Mouse (Mus musculus) limb, embryonic 12.5 days (tissue): Measurements from ENCODE around the gene Trpc4ap. TPM values are rescaled to one million over a fixed set of nuclear protein-coding genes. Genes with fewer than 3 reads are reported as not detected.

Source experiments
- ATAC-seq: fragments of 200-750 bp; cut with Nextera tagmentation; 2 replicates; pipeline ENCODE4 v1.8.0; 2017; ENCODE audit warnings: low read depth, moderate TSS enrichment; ENCODE audit not compliant: insufficient number of reproducible peaks, insufficient read depth, low FRiP score, low TSS enrichment
- H3K27ac ChIP-seq: fragments of 300-500 bp; sonication (generic); 2 replicates; pipeline ENCODE4 v1.5.1; 2016; ENCODE audit warnings: mild to moderate bottlenecking, moderate library complexity
- H3K27me3 ChIP-seq: fragments of 300-500 bp; sonication (generic); 2 replicates; pipeline ENCODE4 v1.6.1; 2016; ENCODE audit warnings: mild to moderate bottlenecking, moderate library complexity
- H3K36me3 ChIP-seq: fragments of 300-500 bp; sonication (generic); 2 replicates; pipeline ENCODE4 v1.6.1; 2016; ENCODE audit warnings: mild to moderate bottlenecking, moderate library complexity
- H3K4me1 ChIP-seq: fragments of 300-500 bp; sonication (generic); replicated peaks from 2 replicates; pipeline ENCODE4 v1.6.1; 2016
- H3K4me2 ChIP-seq: fragments of 300-500 bp; sonication (generic); 2 replicates; pipeline ENCODE4 v1.6.1; 2016; ENCODE audit warnings: mild to moderate bottlenecking, moderate library complexity
- H3K4me3 ChIP-seq: fragments of 300-500 bp; sonication (generic); replicated peaks from 2 replicates; pipeline ENCODE4 v1.5.1; 2016; ENCODE audit warnings: mild to moderate bottlenecking
- H3K9ac ChIP-seq: fragments of 300-500 bp; sonication (generic); replicated peaks from 2 replicates; pipeline ENCODE4 v1.6.1; 2016; ENCODE audit warnings: mild to moderate bottlenecking, moderate library complexity
- H3K9me3 ChIP-seq: fragments of 300-500 bp; sonication (generic); 2 replicates; pipeline ENCODE4 v1.6.1; 2016; ENCODE audit warnings: mild to moderate bottlenecking, moderate library complexity
- WGBS: fragments of 180-500 bp; shearing (Covaris S2); methylation state at CpG from one replicate; pipeline ENCODE4 v1.1.7; 2016; 5-methylcytosine and 5-hydroxymethylcytosine counted together
- polyA plus RNA-seq: library from polyadenylated mRNA; unstranded; fragments of >200 nt; fragmentation: Nextera tagmentation; extraction: Ambion mirVana; gene quantifications from 2 replicates; pipeline ENCODE4 v1.2.1, GENCODE M21; 2016

The Trpc4ap gene
- polyA plus RNA-seq, 1 experiment from 2014 or later = 167 TPM

DNA sequence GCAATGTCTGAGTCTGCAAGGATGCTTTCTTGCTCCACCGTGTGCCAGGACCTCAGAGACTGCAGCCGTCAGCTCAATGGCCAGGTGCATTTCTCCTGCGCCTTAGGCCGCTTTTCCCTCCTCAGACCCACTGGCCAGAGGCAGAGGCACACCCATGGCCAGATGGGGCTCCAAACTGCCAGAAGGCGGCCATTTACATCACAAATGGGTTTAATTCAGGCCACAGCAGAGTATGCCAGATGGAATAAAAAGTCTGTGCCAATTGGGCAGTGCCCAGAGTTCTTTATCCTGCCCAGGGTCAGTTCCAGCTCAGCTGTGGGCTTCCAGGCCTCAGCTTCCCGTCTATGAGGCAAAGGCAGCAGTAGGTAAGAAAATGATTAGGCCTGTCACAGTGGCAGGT is 51.5 kb downstream of the Trpc4ap start:
- Histone ChIP-seq H3K9me3 (no peaks in the 10 kb centered on the region), H3K4me3 (no peak overlapping the region), H3K27me3 (no peaks in the 10 kb centered on the region), H3K4me1 (no peaks in the 10 kb centered on the region), H3K9ac (no peak overlapping the region), H3K27ac (no peak overlapping the region), H3K4me2 (no peak overlapping the region), H3K36me3 (peaks cover 98% of the 10 kb centered on the region)
- no peak for ATAC-seq
- WGBS = 91% methylated on average over 6 of the region's 6 CpGs

DNA sequence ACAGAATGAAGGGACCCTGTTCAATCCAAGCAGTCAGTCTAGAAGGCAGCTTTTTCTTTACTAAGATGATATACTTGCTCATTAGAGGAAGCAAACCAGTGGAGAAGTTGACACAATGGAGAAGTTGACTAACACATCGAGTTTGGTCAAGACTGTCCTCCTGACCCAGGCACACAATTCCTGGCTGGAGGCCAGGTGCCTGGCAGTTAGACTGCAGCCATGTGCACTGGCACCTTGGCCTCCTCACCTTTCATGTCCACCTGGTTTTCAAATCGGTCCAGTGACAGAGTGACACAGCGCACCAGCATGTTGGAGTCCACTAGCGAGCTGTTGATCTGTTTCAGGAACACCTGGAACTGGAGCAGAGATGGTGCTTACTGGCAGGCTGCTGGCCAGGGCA is 54.8 kb downstream of the Trpc4ap start:
- ATAC-seq = no peak
- H3K36me3 ChIP-seq = peaks cover 100% of the 10 kb centered on the region
- H3K9ac ChIP-seq = no peak overlapping the region
- no peak overlapping the region for H3K4me3 ChIP-seq
- no peak overlapping the region for H3K4me2 ChIP-seq
- H3K27me3 ChIP-seq = peaks cover 23% of the 10 kb centered on the region
- H3K9me3 ChIP-seq = no peaks in the 10 kb centered on the region
- WGBS = 89% methylated on average over 4 of the region's 4 CpGs
- no peak overlapping the region for H3K27ac ChIP-seq
- no peaks in the 10 kb centered on the region for H3K4me1 ChIP-seq

DNA sequence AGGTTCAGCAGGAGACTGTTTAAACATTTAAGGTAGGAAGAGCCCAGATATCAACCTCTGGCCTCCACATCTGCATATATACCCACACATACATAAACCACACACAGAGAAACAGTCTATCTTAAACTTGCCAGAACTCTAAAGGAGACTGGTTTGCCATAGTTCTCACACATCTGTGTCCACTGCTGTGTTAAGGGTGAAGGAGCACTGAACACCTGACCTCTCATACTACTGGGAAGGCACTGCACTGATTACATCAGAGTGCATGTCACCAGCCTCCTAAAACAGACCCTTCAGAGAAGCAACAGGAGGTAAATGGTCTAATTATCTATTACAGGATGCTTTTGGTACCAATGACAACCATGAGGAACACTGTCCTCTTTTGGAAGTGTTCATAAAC is 55.3 kb downstream of the Trpc4ap start:
- ATAC-seq = no peak
- Histone ChIP-seq H3K9me3 (no peaks in the 10 kb centered on the region), H3K4me2 (no peak overlapping the region), H3K4me3 (no peak overlapping the region), H3K27me3 (peaks cover 29% of the 10 kb centered on the region), H3K36me3 (peaks cover 100% of the 10 kb centered on the region), H3K4me1 (no peaks in the 10 kb centered on the region), H3K9ac (no peak overlapping the region), H3K27ac (no peak overlapping the region)

DNA sequence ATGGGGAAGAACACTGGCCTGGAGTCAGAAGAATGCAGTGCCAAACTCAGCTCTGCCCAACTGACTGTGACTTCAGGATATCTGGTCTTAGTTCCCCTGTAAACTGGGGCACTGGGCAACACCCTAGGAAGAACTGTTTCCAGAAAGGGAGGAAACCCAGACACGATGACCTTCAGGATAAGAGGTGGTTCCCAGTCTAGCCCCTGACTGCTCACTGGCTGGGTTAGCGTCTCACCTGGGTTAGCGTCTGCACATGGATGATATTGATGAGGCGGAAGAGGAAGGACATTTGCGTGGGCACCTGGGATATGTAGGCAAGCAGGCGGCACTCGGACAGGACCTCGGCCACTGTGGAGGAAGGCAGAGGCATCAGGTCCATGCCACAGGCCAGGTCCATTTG is 56.2 kb downstream of the Trpc4ap start:
- Histone ChIP-seq H3K4me1 (0 out of 2 replicates have a peak, but pooled peaks cover 6% of the 10 kb centered on the region), H3K27ac (no peak overlapping the region), H3K4me2 (no peak overlapping the region), H3K9ac (no peak overlapping the region), H3K27me3 (peaks cover 38% of the 10 kb centered on the region), H3K4me3 (no peak overlapping the region), H3K9me3 (no peaks in the 10 kb centered on the region), H3K36me3 (peaks cover 99% of the 10 kb centered on the region)
- no peak for ATAC-seq
- WGBS = 95% methylated on average over 8 of the region's 8 CpGs

DNA sequence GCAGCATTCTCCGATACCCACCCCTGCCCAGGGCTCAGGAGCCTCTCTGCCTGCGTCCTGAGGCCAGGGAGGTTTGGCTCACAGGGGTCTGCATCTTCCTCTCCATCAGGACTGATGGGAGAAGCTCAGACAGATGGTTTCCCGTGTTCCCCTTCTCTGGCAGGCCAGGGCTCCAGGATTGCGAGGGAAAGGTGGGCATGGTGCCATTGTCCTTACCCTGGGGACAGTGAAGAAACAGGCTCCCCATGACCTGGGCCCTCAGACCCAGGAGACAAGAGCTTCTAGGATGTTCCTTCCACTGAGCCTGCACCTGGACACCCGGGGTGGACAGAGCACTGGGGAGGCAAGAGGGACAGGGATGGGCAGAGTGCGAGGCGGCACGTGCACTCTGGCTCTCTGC is 57.6 kb downstream of the Trpc4ap start:
- Histone ChIP-seq H3K27me3 (peaks cover 52% of the 10 kb centered on the region), H3K4me3 (no peak overlapping the region), H3K9ac (no peak overlapping the region), H3K4me2 (no peak overlapping the region), H3K4me1 (peaks cover 15% of the 10 kb centered on the region), H3K27ac (no peak overlapping the region), H3K36me3 (peaks cover 85% of the 10 kb centered on the region), H3K9me3 (no peaks in the 10 kb centered on the region)
- ATAC-seq = no peak
- 94% methylated on average over 8 of the region's 8 CpGs for WGBS

DNA sequence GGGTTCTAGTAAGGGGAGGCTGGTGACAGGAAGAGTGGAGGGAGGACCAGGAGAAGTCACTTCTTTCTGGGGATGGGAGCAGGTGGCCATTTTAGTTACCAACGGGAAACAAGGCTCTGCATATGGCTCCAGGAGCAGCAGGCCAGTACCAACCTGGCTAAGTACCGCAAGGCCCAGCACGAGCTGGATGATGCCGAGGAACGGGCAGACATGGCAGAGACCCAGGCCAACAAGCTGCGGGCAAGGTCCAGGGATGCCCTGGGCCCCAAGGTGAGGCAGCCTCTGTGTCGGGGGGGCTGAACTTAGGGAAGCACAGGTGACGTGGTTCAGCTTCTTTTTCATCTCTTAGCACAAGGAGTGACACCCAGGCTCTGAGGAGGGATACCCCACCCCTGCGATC is 58.5 kb downstream of the Trpc4ap start:
- peaks cover 60% of the 10 kb centered on the region for H3K27me3 ChIP-seq
- no peaks in the 10 kb centered on the region for H3K9me3 ChIP-seq
- 91% methylated on average over 9 of the region's 9 CpGs for WGBS
- H3K4me1 ChIP-seq = peaks cover 23% of the 10 kb centered on the region
- H3K36me3 ChIP-seq = peaks cover 77% of the 10 kb centered on the region
- H3K4me3 ChIP-seq = no peak overlapping the region
- no peak for ATAC-seq
- H3K4me2 ChIP-seq = no peak overlapping the region
- no peak overlapping the region for H3K9ac ChIP-seq
- no peak overlapping the region for H3K27ac ChIP-seq

DNA sequence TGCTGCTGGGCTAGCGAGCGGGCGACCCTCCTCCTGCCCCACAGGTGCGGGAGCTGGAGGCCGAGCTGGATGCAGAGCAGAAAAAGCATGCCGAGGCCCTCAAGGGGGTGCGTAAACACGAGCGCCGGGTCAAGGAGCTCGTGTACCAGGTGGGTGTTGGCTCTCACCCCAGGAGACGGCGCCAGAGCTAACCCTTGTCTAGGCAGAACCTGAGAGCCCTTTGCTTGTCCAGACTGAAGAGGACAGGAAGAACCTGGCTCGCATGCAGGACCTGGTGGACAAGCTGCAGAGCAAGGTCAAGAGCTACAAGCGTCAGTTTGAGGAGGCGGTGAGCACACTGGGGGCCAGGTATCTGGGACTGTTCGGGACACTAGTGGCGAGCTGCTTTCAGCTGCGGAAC is 59.1 kb downstream of the Trpc4ap start:
- Histone ChIP-seq H3K4me3 (no peak overlapping the region), H3K4me1 (peaks cover 24% of the 10 kb centered on the region), H3K9me3 (no peaks in the 10 kb centered on the region), H3K27ac (no peak overlapping the region), H3K27me3 (peaks cover 66% of the 10 kb centered on the region), H3K36me3 (peaks cover 71% of the 10 kb centered on the region), H3K9ac (no peak overlapping the region), H3K4me2 (no peak overlapping the region)
- 58% methylated on average over 19 of the region's 19 CpGs for WGBS
- ATAC-seq = no peak

DNA sequence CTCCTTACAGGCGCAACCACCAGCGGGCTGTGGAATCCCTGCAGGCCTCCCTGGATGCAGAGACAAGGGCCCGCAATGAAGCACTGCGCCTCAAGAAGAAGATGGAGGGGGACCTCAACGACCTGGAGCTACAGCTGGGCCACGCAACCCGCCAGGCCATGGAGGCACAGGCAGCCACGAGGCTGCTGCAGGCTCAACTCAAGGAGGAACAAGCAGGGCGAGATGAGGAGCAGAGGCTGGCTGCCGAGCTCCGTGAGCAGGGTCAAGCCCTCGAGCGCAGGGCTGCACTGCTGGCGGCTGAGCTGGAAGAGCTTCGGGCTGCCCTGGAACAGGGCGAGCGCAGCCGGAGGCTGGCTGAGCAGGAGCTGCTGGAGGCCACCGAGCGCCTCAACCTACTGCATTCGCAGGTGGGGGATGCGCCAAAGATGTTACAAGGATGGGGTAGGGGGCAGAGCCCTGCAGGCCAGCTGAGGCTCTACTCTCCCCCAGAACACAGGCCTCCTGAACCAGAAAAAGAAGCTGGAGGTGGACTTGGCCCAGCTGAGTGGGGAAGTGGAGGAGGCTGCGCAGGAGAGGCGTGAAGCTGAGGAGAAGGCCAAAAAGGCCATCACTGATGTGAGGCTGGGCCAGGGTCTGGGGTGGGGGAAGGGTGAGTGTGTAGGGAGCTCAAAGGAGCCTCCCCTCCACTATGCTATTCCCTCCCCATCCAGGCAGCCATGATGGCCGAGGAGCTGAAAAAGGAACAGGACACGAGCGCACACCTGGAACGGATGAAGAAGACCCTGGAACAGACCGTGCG is 59.8 kb downstream of the Trpc4ap start:
- Histone ChIP-seq H3K4me3 (no peak overlapping the region), H3K4me2 (no peak overlapping the region), H3K9me3 (no peaks in the 10 kb centered on the region), H3K36me3 (peaks cover 63% of the 10 kb centered on the region), H3K27me3 (peaks cover 74% of the 10 kb centered on the region), H3K27ac (no peak overlapping the region), H3K4me1 (peaks cover 24% of the 10 kb centered on the region), H3K9ac (no peak overlapping the region)
- ATAC-seq = no peak
- WGBS = 71% methylated on average over 30 of the region's 30 CpGs

DNA sequence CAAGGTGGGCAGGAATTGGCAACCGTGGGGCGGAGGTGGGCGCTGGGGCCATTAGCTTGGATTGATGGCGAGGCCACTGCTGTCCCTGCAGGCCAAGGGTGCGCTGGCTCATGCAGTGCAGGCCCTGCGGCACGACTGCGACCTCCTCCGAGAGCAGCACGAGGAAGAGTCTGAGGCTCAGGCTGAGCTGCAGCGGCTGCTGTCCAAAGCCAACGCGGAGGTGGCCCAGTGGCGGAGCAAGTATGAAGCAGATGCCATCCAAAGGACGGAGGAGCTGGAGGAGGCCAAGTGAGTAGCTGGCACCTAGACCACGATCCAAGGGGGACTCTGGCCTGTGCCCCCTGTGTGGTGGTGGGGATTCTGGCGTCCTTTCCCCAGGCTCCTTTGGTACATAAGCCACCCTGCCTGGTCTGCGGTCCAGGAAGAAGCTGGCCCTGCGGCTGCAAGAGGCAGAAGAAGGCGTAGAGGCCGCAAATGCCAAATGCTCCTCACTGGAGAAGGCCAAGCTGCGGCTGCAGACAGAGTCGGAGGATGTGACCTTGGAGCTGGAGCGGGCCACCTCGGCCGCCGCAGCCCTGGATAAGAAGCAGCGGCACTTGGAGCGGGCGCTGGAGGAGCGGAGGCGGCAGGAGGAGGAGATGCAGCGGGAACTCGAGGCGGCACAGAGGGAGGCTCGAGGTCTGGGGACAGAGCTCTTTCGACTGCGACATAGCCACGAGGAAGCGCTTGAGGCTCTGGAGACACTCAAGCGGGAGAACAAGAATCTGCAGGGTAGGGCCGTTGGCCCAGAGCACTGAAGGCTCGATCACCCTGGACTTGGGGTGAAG is 61.4 kb downstream of the Trpc4ap start:
- no peak overlapping the region; the same call in 1 of the 2 replicates for H3K9ac ChIP-seq
- no peaks in the 10 kb centered on the region for H3K9me3 ChIP-seq
- ATAC-seq = no peak
- H3K36me3 ChIP-seq = peaks cover 48% of the 10 kb centered on the region
- H3K27ac ChIP-seq = no peak overlapping the region
- 12% methylated on average over 43 of the region's 43 CpGs for WGBS
- H3K4me1 ChIP-seq = peaks cover 24% of the 10 kb centered on the region
- H3K4me2 ChIP-seq = peak overlapping the region; percentile 23
- H3K4me3 ChIP-seq = no peak overlapping the region
- H3K27me3 ChIP-seq = peaks cover 89% of the 10 kb centered on the region

DNA sequence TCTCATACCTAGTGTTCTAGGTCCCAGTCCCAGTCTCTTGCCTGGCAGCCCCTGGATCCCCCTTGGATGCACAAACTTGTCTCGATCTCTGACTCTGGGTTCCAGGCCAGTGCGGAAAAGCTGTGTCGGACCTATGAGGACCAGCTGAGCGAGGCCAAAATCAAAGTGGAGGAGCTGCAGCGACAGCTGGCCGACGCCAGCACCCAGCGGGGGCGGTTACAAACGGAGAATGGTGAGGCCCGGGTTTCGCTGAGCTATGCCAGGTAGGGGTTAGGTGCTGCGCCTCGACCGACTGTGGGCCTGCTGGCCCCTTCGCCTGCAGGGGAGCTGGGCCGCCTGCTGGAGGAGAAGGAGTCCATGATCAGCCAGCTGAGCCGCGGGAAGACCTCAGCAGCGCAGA is 62.0 kb downstream of the Trpc4ap start:
- Histone ChIP-seq H3K4me2 (peak overlapping the region; percentile 23), H3K9ac (no peak overlapping the region; the same call in 1 of the 2 replicates), H3K4me3 (no peak overlapping the region), H3K4me1 (peaks cover 24% of the 10 kb centered on the region), H3K36me3 (peaks cover 41% of the 10 kb centered on the region), H3K27ac (no peak overlapping the region), H3K27me3 (peaks cover 96% of the 10 kb centered on the region), H3K9me3 (no peaks in the 10 kb centered on the region)
- no peak for ATAC-seq
- WGBS = 23% methylated on average over 20 of the region's 20 CpGs

DNA sequence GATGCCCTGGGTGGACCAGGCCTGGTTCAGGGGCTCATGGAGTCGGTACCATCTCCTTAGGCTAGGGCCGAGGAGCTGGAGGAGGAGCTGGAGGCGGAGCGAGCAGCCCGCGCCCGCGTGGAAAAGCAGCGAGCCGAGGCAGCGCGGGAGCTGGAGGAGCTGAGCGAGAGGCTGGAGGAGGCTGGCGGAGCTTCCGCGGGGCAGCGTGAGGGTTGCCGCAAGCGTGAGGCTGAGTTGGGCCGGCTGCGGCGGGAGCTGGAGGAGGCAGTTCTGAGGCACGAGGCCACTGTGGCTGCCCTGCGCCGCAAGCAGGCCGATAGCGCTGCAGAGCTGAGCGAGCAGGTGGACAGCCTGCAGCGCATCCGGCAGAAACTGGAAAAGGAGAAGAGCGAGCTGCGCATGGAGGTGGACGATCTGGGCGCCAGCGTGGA is 62.9 kb downstream of the Trpc4ap start:
- peaks cover 24% of the 10 kb centered on the region for H3K4me1 ChIP-seq
- H3K27ac ChIP-seq = no peak overlapping the region
- peaks cover 32% of the 10 kb centered on the region for H3K36me3 ChIP-seq
- H3K4me2 ChIP-seq = peak overlapping the region; percentile 74
- 2% methylated on average over 35 of the region's 35 CpGs for WGBS
- no peaks in the 10 kb centered on the region for H3K9me3 ChIP-seq
- H3K9ac ChIP-seq = peak overlapping the region; percentile 47
- no peak for ATAC-seq
- peak overlapping the region; percentile 41 for H3K4me3 ChIP-seq
- H3K27me3 ChIP-seq = peaks cover 98% of the 10 kb centered on the region
